Mouse (Mus musculus) testis, postnatal 14 days (tissue): Measurements from ENCODE around the gene Tmem196.

Experiments
- DNase-seq: peaks from one replicate; pipeline ENCODE4 v3.0.0; 2021; ENCODE audit warnings: low spot score

Tmem196 gene

GRCm38 (mm10) chr12:119945589-119946310, at the start of gene Tmem196:
Gene Tmem196 (plus strand): TSS chr12:119945822.
- peak; percentile 7 for DNase-seq

GRCm38 (mm10) chr12:119946311-119946692, 680 bp downstream of the Tmem196 start:
- no peak for DNase-seq

GRCm38 (mm10) chr12:119957041-119957440, 11.4 kb downstream of the Tmem196 start:
- DNase-seq, result no peak

- no peak for DNase-seq
These were observed 15.1 kb downstream of the Tmem196 start for GRCm38 (mm10) chr12:119960730-119961129.

GRCm38 (mm10) chr12:119965373-119965772, 19.8 kb downstream of the Tmem196 start:
- DNase-seq, result no peak

GRCm38 (mm10) chr12:119970068-119970467, 24.4 kb downstream of the Tmem196 start:
- DNase-seq, result no peak

GRCm38 (mm10) chr12:119981731-119982130, 36.1 kb downstream of the Tmem196 start:
- DNase-seq, result no peak

- no peak for DNase-seq
These were observed 52.6 kb downstream of the Tmem196 start for GRCm38 (mm10) chr12:119998267-119998666.

GRCm38 (mm10) chr12:120004280-120004679, 58.7 kb downstream of the Tmem196 start:
- DNase-seq, result no peak

- no peak for DNase-seq
These were observed 69.1 kb downstream of the Tmem196 start for GRCm38 (mm10) chr12:120014768-120015167.

- no peak for DNase-seq
These were observed 69.6 kb downstream of the Tmem196 start for GRCm38 (mm10) chr12:120015201-120015600.

- peak; percentile 93 for DNase-seq
These were observed 82.7 kb downstream of the Tmem196 start for GRCm38 (mm10) chr12:120028089-120028959.
